Mouse (Mus musculus): ENCODE measurements around the gene Ifng. TPM values are rescaled to one million over a fixed set of nuclear protein-coding genes. Genes with fewer than 3 reads are reported as not detected.

The Ifng gene
- polyA plus RNA-seq, 1 experiment = not detected

DNA sequence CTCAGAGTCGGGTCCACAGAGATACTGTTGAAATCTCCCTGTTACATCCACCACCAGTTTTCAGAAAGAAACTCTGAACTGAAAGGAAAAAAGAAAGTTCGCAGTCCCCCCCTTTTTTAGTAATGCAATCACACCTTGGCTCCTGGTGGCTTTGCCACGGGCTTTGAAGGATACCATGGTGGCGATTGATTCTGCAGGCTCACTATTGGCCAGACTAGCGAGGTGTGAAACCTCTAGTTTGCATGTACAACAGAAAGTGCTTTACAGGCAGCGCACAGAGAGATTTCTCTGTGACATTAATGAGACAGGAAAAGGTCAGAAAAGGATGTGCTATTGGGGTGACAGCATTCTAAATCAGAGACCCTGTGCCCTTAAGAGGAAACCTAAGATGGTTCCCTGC, 5.3 kb upstream of the Ifng start:
- Histone ChIP-seq H3K4me3 (ENCODE audit: low read depth, low read length) (no peak overlapping the region), H3K4me1 (ENCODE audit: control insufficient read depth, insufficient read depth, insufficient read length, low read length) (no peaks in the 10 kb centered on the region), H3K27me3 (ENCODE audit: control insufficient read depth, insufficient read depth, low read length) (no peaks in the 10 kb centered on the region), H3K27ac (ENCODE audit: insufficient read depth, low read depth, low read length) (no peak overlapping the region), H3K36me3 (ENCODE audit: control insufficient read depth, insufficient read depth, low read length) (no peaks in the 10 kb centered on the region)
- 85% methylated on average over 6 of the region's 6 CpGs for WGBS
- TF ChIP-seq CTCF (IDR thresholded peaks at IDR 0.05; ENCODE audit: extremely low read depth, insufficient read length, insufficient replicate concordance, low read depth, low read length) (no peak), POLR2A (IDR thresholded peaks at IDR 0.05; ENCODE audit: low read depth, low read length) (no peak)

DNA sequence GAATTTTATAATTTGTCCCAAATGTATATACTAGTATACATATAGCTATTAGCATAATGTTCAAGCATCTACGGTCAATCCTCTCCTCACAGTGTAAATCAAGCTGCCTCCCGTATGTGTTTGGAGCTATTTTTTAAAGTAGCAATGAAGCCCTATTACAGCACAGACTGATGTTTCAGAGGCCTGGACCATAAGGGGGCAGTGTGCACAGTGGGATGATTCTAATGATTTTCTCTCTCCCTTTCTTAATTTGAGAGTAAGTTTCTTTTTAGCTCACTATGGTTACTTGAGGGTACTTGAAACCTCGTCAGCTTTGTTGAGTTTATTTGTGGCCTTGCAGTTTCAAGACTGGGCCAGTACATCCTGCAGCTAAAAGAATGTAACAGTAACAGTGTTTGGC, 1.1 kb downstream of the Ifng start:
- Histone ChIP-seq H3K4me1 (ENCODE audit: control insufficient read depth, insufficient read depth, insufficient read length, low read length) (no peaks in the 10 kb centered on the region), H3K4me3 (ENCODE audit: low read depth, low read length) (no peak overlapping the region), H3K27ac (ENCODE audit: insufficient read depth, low read depth, low read length) (no peak overlapping the region), H3K27me3 (ENCODE audit: control insufficient read depth, insufficient read depth, low read length) (no peaks in the 10 kb centered on the region), H3K36me3 (ENCODE audit: control insufficient read depth, insufficient read depth, low read length) (no peaks in the 10 kb centered on the region)
- TF ChIP-seq POLR2A (IDR thresholded peaks at IDR 0.05; ENCODE audit: low read depth, low read length) (no peak), CTCF (IDR thresholded peaks at IDR 0.05; ENCODE audit: extremely low read depth, insufficient read length, insufficient replicate concordance, low read depth, low read length) (no peak)
- 61% methylated on average over 3 of the region's 3 CpGs for WGBS

GRCm38 (mm10) chr10:118442999-118443398, 2.2 kb downstream of the Ifng start:
- Histone ChIP-seq H3K4me1 (ENCODE audit: control insufficient read depth, insufficient read depth, insufficient read length, low read length) (no peaks in the 10 kb centered on the region), H3K36me3 (ENCODE audit: control insufficient read depth, insufficient read depth, low read length) (no peaks in the 10 kb centered on the region), H3K27ac (ENCODE audit: insufficient read depth, low read depth, low read length) (no peak overlapping the region), H3K4me3 (ENCODE audit: low read depth, low read length) (no peak overlapping the region), H3K27me3 (ENCODE audit: control insufficient read depth, insufficient read depth, low read length) (no peaks in the 10 kb centered on the region)
- TF ChIP-seq POLR2A (IDR thresholded peaks at IDR 0.05; ENCODE audit: low read depth, low read length) = no peak
- WGBS = 74% methylated on average over 6 of the region's 6 CpGs

- WGBS = 83% methylated on average over 6 of the region's 6 CpGs
- Histone ChIP-seq H3K27me3 (ENCODE audit: control insufficient read depth, insufficient read depth, low read length) (no peaks in the 10 kb centered on the region), H3K27ac (ENCODE audit: insufficient read depth, low read depth, low read length) (no peak overlapping the region), H3K4me3 (ENCODE audit: low read depth, low read length) (no peak overlapping the region), H3K4me1 (ENCODE audit: control insufficient read depth, insufficient read depth, insufficient read length, low read length) (no peaks in the 10 kb centered on the region), H3K36me3 (ENCODE audit: control insufficient read depth, insufficient read depth, low read length) (no peaks in the 10 kb centered on the region)
- TF ChIP-seq POLR2A (IDR thresholded peaks at IDR 0.05; ENCODE audit: low read depth, low read length) = no peak
- TF ChIP-seq CTCF (IDR thresholded peaks at IDR 0.05; ENCODE audit: extremely low read depth, insufficient read length, insufficient replicate concordance, low read depth, low read length) = no peak
Observed at GRCm38 (mm10) chr10:118445021-118445420, 4.2 kb downstream of the Ifng start.

DNA sequence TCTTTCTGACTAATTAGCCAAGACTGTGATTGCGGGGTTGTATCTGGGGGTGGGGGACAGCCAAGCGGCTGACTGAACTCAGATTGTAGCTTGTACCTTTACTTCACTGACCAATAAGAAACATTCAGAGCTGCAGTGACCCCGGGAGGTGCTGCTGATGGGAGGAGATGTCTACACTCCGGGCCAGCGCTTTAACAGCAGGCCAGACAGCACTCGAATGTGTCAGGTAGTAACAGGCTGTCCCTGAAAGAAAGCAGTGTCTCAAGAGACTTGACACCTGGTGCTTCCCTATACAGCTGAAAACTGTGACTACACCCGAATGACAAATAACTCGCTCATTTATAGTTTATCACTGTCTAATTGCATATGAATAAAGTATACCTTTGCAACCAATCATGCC, 4.7 kb downstream of the Ifng start:
- WGBS = 76% methylated on average over 8 of the region's 8 CpGs
- H3K27ac ChIP-seq (ENCODE audit: insufficient read depth, low read depth, low read length) = no peak overlapping the region
- H3K4me3 ChIP-seq (ENCODE audit: low read depth, low read length) = no peak overlapping the region
- H3K27me3 ChIP-seq (ENCODE audit: control insufficient read depth, insufficient read depth, low read length) = no peaks in the 10 kb centered on the region
- H3K4me1 ChIP-seq (ENCODE audit: control insufficient read depth, insufficient read depth, insufficient read length, low read length) = no peaks in the 10 kb centered on the region
- no peaks in the 10 kb centered on the region for H3K36me3 ChIP-seq (ENCODE audit: control insufficient read depth, insufficient read depth, low read length)
- TF ChIP-seq POLR2A (IDR thresholded peaks at IDR 0.05; ENCODE audit: low read depth, low read length) (no peak), CTCF (IDR thresholded peaks at IDR 0.05; ENCODE audit: extremely low read depth, insufficient read length, insufficient replicate concordance, low read depth, low read length) (no peak)

- TF ChIP-seq CTCF (IDR thresholded peaks at IDR 0.05; ENCODE audit: extremely low read depth, insufficient read length, insufficient replicate concordance, low read depth, low read length) (no peak), POLR2A (IDR thresholded peaks at IDR 0.05; ENCODE audit: low read depth, low read length) (no peak)
- 91% methylated on average over 14 of the region's 14 CpGs for WGBS
- Histone ChIP-seq H3K4me3 (ENCODE audit: low read depth, low read length) (no peak overlapping the region), H3K4me1 (ENCODE audit: control insufficient read depth, insufficient read depth, insufficient read length, low read length) (no peaks in the 10 kb centered on the region), H3K27ac (ENCODE audit: insufficient read depth, low read depth, low read length) (no peak overlapping the region), H3K36me3 (ENCODE audit: control insufficient read depth, insufficient read depth, low read length) (no peaks in the 10 kb centered on the region), H3K27me3 (ENCODE audit: control insufficient read depth, insufficient read depth, low read length) (no peaks in the 10 kb centered on the region)
Observed at GRCm38 (mm10) chr10:118445978-118446377, 5.1 kb downstream of the Ifng start.

- no peak overlapping the region for H3K4me3 ChIP-seq (ENCODE audit: low read depth, low read length)
- no peaks in the 10 kb centered on the region for H3K27me3 ChIP-seq (ENCODE audit: control insufficient read depth, insufficient read depth, low read length)
- H3K36me3 ChIP-seq (ENCODE audit: control insufficient read depth, insufficient read depth, low read length) = no peaks in the 10 kb centered on the region
- WGBS = 71% methylated on average over 2 of the region's 2 CpGs
- H3K27ac ChIP-seq (ENCODE audit: insufficient read depth, low read depth, low read length) = no peak overlapping the region
- TF ChIP-seq POLR2A (IDR thresholded peaks at IDR 0.05; ENCODE audit: low read depth, low read length) (no peak), CTCF (IDR thresholded peaks at IDR 0.05; ENCODE audit: extremely low read depth, insufficient read length, insufficient replicate concordance, low read depth, low read length) (no peak)
- H3K4me1 ChIP-seq (ENCODE audit: control insufficient read depth, insufficient read depth, insufficient read length, low read length) = no peaks in the 10 kb centered on the region
Observed at GRCm38 (mm10) chr10:118451747-118452146, 10.9 kb downstream of the Ifng start.

- no peaks in the 10 kb centered on the region for H3K4me1 ChIP-seq (ENCODE audit: control insufficient read depth, insufficient read depth, insufficient read length, low read length)
- WGBS = 79% methylated on average over 4 of the region's 4 CpGs
- no peak overlapping the region for H3K27ac ChIP-seq (ENCODE audit: insufficient read depth, low read depth, low read length)
- H3K36me3 ChIP-seq (ENCODE audit: control insufficient read depth, insufficient read depth, low read length) = no peaks in the 10 kb centered on the region
- H3K27me3 ChIP-seq (ENCODE audit: control insufficient read depth, insufficient read depth, low read length) = no peaks in the 10 kb centered on the region
- TF ChIP-seq CTCF (IDR thresholded peaks at IDR 0.05; ENCODE audit: extremely low read depth, insufficient read length, insufficient replicate concordance, low read depth, low read length) (no peak), POLR2A (IDR thresholded peaks at IDR 0.05; ENCODE audit: low read depth, low read length) (no peak)
- H3K4me3 ChIP-seq (ENCODE audit: low read depth, low read length) = no peak overlapping the region
Observed at GRCm38 (mm10) chr10:118458729-118459128, 17.9 kb downstream of the Ifng start.

All from small intestine, adult 2 months (tissue).